Mouse (Mus musculus): Measurements from ENCODE around the gene Jarid2. TPM values are rescaled to one million over a fixed set of nuclear protein-coding genes. Genes with fewer than 3 reads are reported as not detected.

Jarid2 gene
- total RNA-seq, 2 experiments from 2014 or later = 26.4 to 31.9 TPM

DNA sequence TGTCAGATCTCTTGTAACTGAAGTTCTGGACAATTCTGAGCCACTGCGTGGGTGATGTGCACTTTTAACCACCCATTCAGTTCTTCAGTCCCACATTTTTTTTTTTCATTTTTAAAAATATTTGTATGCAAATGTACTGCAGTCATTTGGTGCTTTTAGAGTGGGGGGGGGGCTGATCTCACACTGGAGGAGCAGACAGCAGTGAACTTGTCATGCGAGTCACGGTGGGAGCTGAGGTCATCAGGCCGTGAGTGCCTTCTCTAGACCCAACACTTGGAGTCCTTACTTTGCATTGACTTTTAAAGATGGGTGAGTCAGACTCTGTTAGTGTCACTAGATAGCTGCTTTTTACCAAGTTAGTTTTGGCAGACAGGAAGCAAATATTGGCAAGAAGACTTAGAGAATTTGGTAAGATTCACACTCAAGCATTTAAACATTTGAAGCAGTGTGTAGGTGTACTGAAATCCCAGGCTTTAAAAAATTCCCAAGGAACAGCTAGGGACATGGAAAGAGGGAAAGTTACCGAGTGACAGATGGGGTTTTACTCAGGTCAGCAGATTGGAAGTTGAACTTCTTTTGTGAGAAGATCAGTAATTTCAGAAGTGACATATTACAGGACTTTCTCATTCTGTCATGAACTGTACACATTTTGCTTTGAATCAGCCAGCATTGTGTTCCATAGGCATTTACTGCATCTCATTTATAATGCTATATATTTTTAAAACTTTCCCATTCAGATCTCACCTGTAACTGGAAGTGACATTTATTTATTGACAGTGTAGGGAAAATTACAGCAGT lies 41.7 kb downstream of the Jarid2 start:
- DNase-seq (ENCODE audit: low spot score in 2 of 2) = no peak
- H3K4me3 ChIP-seq = no peak overlapping the region
- no peak for TF ChIP-seq CTCF (conservative IDR thresholded peaks at IDR 0.05)
- no peak overlapping the region for H3K27ac ChIP-seq

DNA sequence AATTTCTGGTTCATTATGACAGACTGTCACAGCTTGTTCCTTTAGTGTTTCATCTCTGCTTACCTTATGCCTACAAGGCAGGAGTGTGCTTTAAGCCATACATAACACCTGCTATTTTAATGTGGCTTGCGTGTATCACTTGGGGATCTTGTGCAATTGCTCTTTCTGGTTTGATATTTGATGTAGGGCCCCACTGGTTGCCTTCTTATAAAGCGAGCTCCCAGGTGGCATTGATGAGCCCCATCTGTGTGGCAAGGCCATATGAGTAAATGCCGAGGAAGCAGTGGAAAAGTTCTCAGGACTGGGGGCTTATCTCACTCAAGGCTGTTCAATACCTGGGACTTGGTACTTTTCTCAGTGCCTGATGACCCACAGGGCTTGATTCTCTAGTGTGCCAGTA lies 43.5 kb downstream of the Jarid2 start:
- TF ChIP-seq CTCF (conservative IDR thresholded peaks at IDR 0.05) = no peak
- DNase-seq (ENCODE audit: low spot score in 2 of 2) = no peak
- Histone ChIP-seq H3K27ac (no peak overlapping the region), H3K4me3 (no peak overlapping the region)

DNA sequence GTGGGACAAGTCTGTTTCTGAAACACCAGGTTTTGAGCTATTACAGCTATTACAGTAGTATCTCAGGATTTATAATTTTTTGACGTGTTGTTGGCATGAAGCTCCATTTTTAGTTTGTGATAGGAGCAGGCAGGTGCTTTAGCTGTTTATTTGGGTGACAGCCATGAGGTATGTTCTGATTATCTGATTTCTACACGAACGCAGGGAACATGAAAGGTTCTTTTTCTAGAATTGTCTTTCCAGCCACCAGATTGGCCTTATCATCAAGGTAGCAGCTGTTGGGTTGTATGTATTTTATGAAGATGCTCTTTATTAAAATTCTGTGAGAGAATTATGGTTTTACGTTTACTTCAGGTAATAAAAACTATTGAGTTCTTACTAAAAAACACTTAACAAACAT lies 45.1 kb downstream of the Jarid2 start:
- no peak overlapping the region for H3K27ac ChIP-seq
- no peak for DNase-seq (ENCODE audit: low spot score in 2 of 2)

DNA sequence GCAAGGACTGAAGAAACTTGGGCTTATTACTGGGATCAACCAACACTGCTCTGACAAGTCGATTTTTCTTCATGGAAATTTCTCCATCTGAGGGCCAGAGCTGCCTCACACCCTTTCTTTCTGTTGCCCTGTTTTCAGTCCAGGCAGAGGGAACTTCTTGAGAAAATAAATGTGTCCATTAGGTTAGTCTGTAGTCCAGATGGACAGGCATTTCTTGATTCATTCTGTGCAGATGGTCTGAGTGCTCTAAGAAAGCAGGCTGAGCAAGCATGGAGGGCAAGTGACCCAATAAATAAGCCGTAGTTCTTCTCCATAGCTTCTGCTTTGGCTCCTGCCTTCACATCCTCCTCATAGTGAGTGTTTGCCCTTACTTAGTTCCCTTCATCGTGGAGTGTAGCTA lies 46.1 kb downstream of the Jarid2 start:
- no peak for TF ChIP-seq CTCF (conservative IDR thresholded peaks at IDR 0.05)
- no peak for DNase-seq (ENCODE audit: low spot score in 2 of 2)
- H3K4me3 ChIP-seq = no peak overlapping the region
- H3K27ac ChIP-seq = no peak overlapping the region

More for the DNA sequence above, 45.1 kb downstream of the Jarid2 start:
- TF ChIP-seq CTCF (conservative IDR thresholded peaks at IDR 0.05) = no peak
- no peak overlapping the region for H3K4me3 ChIP-seq

DNA sequence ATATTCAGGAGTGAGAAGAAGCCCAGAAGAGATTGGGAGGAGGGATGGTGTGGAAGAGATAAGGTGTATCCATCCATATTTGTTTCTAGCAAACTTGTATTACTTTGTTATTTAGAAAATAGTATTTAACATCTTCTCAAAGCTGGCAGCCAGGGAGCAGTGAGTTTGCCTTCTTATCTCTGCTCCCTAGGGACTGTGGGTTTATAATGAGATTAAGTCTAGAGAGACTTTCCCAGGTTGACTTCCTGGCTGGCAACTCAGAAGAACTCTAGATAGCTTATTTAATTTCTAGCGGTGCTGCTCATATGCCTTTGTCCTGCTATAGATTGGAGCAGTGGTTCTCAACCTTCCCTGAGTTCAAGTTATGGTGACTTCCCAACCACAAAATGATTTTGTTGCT lies 51.2 kb downstream of the Jarid2 start:
- DNase-seq (ENCODE audit: low spot score in 2 of 2) = no peak
- no peak overlapping the region for H3K27ac ChIP-seq
- no peak for TF ChIP-seq CTCF (conservative IDR thresholded peaks at IDR 0.05)
- H3K4me3 ChIP-seq = no peak overlapping the region

DNA sequence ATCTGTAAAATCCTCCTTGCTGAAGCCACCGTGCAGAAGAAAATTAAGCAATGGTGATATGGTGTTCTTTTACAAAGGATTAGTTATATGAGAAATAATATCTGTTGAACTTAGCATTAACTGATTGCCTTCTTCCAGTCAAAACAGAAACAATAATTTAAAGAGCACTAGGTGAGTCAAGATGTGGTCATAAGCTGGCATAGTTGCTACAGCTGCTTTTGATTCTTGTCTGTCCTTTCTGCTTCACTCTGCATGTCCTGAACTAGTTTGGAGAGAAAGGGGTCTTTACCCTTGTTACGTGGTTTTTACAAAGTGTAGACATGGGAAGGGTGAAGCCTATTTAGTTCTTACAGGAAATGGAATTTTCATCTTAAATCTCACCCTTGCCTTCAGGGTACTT lies 51.9 kb downstream of the Jarid2 start:
- DNase-seq (ENCODE audit: low spot score in 2 of 2) = no peak
- Histone ChIP-seq H3K4me3 (no peak overlapping the region), H3K27ac (no peak overlapping the region)
- no peak for TF ChIP-seq CTCF (conservative IDR thresholded peaks at IDR 0.05)

DNA sequence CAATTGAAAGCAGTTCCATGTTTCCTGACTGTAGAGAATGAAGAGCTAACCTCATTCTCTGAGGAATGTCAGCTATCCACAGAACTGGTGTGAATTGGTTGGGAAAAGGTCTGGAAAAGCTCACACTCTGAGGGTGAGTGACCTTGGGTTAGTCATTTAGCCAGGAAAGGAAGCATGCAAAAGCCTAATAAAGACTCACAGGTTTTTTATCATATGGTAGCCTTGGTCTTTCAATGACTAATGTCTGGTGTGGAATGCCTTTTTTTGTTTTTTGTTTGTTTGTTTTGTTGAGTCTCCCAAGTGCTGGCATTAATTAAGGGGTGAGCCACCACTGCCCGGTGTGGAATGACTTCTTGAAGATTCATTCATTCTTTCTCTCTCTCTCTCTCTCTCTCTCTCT lies 55.3 kb downstream of the Jarid2 start:
- H3K27ac ChIP-seq = no peak overlapping the region
- no peak for TF ChIP-seq CTCF (conservative IDR thresholded peaks at IDR 0.05)
- DNase-seq (ENCODE audit: low spot score in 2 of 2) = no peak

DNA sequence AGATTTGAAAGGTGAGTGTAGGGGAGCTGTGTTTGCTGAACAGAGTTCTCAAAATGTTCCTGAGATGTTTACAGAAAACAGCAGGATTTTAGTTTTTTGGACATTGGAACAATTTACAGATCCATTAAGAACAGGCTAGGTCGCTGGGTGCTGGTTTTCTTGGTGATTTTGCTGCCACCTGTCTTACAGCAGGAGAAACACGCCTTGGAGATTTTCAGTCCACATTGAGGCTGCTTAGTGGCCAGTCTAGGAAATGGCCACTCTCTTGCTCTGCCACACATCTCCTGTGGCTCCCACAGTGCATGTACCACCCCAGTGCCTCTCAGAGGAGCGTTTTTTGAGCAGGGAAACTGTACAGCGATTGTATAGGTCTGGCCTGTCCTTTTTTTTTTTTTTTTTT lies 57.0 kb downstream of the Jarid2 start:
- H3K27ac ChIP-seq = no peak overlapping the region
- peak in 1 of 2 experiments; percentile 16 for DNase-seq (ENCODE audit: low spot score in 2 of 2)
- peak; percentile 84 for TF ChIP-seq CTCF (conservative IDR thresholded peaks at IDR 0.05)
- H3K4me3 ChIP-seq = no peak overlapping the region

More for the DNA sequence above, 55.3 kb downstream of the Jarid2 start:
- H3K4me3 ChIP-seq = no peak overlapping the region

DNA sequence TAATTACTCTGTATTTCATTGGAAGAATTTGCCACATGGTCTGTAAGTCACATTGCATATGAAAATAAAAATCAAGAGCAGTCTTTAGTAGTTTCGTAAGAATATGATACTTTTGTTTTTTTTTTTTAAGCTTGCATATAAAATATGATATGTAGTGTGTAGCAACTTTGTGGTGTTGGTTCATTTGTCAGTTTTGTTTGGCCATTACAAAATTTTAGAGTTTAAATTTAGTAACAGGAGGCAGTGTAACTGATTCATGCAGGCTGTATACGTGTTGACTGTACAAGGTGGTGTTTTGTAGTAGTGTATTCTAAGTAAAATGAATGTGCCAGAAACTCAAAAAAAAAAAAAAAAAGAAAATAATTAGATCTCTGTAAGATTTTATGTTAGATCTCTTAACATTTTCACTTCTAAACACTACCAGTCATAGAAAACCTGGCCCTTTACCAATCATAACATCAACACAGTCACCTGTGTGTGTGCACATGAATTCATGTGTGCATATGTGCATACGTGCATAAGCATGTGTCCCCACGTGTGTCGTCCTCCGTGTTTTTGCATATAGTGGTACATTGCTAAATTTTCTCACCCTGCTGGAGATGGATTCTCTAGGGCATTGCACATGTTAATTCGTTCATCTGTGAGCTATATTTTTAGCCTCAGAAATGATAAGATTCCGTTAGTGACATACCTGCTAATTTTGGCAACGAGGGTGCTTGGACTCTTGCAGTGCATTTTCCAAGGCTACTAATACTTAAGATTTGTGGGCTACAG lies 59.3 kb downstream of the Jarid2 start:
- no peak for DNase-seq (ENCODE audit: low spot score in 2 of 2)
- Histone ChIP-seq H3K4me3 (no peak overlapping the region), H3K27ac (no peak overlapping the region)
- no peak for TF ChIP-seq CTCF (conservative IDR thresholded peaks at IDR 0.05)

DNA sequence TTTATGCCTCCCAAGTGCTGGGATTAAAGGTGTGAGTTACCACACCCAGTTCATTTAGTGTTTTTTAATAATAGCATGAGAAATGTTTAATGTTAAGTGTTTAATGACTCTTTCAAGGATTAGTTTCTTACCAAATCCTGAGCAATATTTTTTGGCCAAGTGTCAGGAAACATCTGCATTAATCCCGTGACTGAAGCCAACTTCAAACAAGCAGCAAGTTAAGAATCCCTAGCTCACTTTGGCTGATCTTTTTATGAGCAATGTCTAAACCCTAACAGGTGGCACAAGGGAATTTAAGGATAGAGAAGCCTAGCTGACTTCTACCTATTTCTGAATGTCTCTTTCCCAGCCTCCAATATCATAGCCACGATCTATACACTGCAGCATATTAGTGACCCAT lies 60.7 kb downstream of the Jarid2 start:
- no peak for TF ChIP-seq CTCF (conservative IDR thresholded peaks at IDR 0.05)
- Histone ChIP-seq H3K4me3 (no peak overlapping the region), H3K27ac (no peak overlapping the region)
- DNase-seq (ENCODE audit: low spot score in 2 of 2) = no peak

DNA sequence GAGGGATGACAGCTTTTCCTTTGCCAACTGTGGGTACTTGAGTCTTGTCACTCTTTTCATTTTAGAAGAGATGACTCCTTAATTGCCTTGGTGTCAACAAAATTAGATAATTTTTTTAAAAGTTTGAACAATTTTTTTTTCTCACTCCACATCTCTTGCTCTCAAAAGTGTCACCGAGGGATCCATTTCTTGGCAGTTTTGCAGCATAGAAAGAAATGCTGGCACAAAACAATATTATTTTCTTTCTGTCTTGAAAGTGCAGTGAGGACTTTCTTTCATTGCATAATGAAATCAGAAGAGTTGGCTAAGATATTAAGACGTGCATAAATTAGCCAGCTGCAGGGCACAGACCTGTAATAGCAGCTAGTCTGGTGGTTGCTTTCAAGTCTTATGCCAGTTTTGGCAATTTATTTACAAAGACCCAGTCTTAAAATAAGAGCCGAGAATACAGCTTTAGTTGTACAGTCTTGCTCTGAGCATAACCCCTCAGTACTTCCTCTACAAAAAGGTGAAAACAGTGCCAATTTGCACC lies 63.2 kb downstream of the Jarid2 start:
- TF ChIP-seq CTCF (conservative IDR thresholded peaks at IDR 0.05) = no peak
- H3K4me3 ChIP-seq = no peak overlapping the region
- H3K27ac ChIP-seq = no peak overlapping the region
- no peak for DNase-seq (ENCODE audit: low spot score in 2 of 2)

DNA sequence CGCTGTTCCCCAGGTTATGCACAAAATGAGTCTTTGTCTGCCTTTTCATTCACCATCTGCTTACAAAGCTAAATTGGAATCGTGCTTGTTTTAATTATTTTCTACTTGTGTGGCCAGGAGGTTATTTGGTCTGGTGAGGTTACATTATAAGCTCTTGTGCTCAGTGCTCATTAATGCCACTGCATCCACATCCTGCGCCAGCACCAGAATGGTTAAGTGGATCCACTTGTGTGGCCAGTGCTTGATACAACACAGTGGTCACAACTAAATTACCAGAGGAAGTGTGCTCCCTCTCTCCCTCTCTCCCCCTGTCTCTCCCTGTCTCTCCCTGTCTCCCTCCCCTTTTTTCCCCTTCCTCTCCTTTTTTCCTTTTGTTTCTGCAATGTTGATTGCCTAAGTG lies 66.6 kb downstream of the Jarid2 start:
- Histone ChIP-seq H3K4me3 (no peak overlapping the region), H3K27ac (no peak overlapping the region)
- TF ChIP-seq CTCF (conservative IDR thresholded peaks at IDR 0.05) = no peak
- no peak for DNase-seq (ENCODE audit: low spot score in 2 of 2)

DNA sequence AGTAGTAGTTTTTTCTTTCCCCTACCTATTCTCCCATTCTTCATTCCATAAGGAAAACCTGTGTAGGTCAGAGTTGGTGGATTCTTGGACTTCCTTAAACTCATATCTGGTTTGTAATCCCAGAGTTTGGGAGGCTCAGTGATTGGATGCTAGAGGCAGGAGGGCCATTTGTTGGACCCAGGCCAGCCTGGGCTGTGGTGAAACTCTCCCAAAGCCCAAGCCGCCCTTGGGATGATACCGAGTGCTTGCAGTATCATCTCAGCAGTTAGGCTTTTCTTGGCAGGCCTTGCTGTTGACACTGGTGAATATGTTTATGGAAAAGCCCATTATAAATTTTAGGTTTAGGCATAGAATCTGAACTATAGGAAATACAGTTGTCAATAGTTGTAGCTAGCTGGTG lies 67.5 kb downstream of the Jarid2 start:
- no peak for DNase-seq (ENCODE audit: low spot score in 2 of 2)
- no peak overlapping the region for H3K4me3 ChIP-seq
- no peak for TF ChIP-seq CTCF (conservative IDR thresholded peaks at IDR 0.05)

More for the DNA sequence above, 67.5 kb downstream of the Jarid2 start:
- no peak overlapping the region for H3K27ac ChIP-seq
